Mouse (Mus musculus) MEL (cell line): ENCODE data around the gene Epb41l1. TPM values are rescaled to one million over a fixed set of nuclear protein-coding genes. Genes with fewer than 3 reads are reported as not detected.

Experiments
- DNase-seq: peaks from one replicate; pipeline ENCODE4 v3.0.0; 2011; ENCODE audit warnings: low read depth, low spot score
- H3K27ac ChIP-seq: 2 replicates; pipeline ENCODE4 v1.5.1; 2012; ENCODE audit warnings: low read depth, mild to moderate bottlenecking, control low read depth, low read length, moderate library complexity; ENCODE audit not compliant: control insufficient read depth
- H3K27me3 ChIP-seq, 2 experiments: fragments of 150-350 bp in 1 of 2; sonication (generic) in 1 of 2; 2 replicates each; pipeline ENCODE4 v1.6.1; 2012; ENCODE audit warnings: low read length in 2 of 2, mild to moderate bottlenecking in 2 of 2, improper control_type of control experiment in 1 of 2, moderate library complexity in 1 of 2; ENCODE audit not compliant: insufficient read depth in 2 of 2, control insufficient read depth in 1 of 2
- H3K36me3 ChIP-seq, 2 experiments: 2 replicates each; pipeline ENCODE4 v1.6.1; 2012 to 2014; ENCODE audit warnings: low read length in 2 of 2, improper control_type of control experiment in 1 of 2, inconsistent platforms in 1 of 2, mild to moderate bottlenecking in 1 of 2; ENCODE audit not compliant: insufficient read depth in 2 of 2, control insufficient read depth in 1 of 2
- H3K4me1 ChIP-seq, 2 experiments: fragments of 150-350 bp in 1 of 2; sonication (generic) in 1 of 2; 2 replicates each; pipeline ENCODE4 v1.6.1; 2012; ENCODE audit warnings: low read length in 2 of 2, improper control_type of control experiment in 1 of 2, mild to moderate bottlenecking in 1 of 2; ENCODE audit not compliant: insufficient read depth in 2 of 2, control insufficient read depth in 1 of 2
- H3K4me3 ChIP-seq, 2 experiments: fragments of 150-350 bp in 1 of 2; sonication (generic) in 1 of 2; 2 replicates each; pipeline ENCODE4 v1.5.1; 2012; ENCODE audit warnings: low read depth in 2 of 2, low read length in 2 of 2, mild to moderate bottlenecking in 2 of 2, moderate library complexity in 2 of 2, control low read depth in 1 of 2, improper control_type of control experiment in 1 of 2; ENCODE audit not compliant: control insufficient read depth in 1 of 2, insufficient read depth in 1 of 2
- H3K79me2 ChIP-seq: 2 replicates; pipeline ENCODE4 v1.6.1; 2012; ENCODE audit warnings: mild to moderate bottlenecking, low read length, moderate library complexity; ENCODE audit not compliant: control insufficient read depth, poor library complexity, insufficient read depth
- H3K9ac ChIP-seq: 2 replicates; pipeline ENCODE4 v1.6.1; 2012; ENCODE audit warnings: low read depth, mild to moderate bottlenecking, control low read depth, low read length, moderate library complexity; ENCODE audit not compliant: control insufficient read depth, poor library complexity, severe bottlenecking
- H3K9me3 ChIP-seq: fragments of 150-350 bp; sonication (generic); replicated peaks from 2 replicates; pipeline ENCODE4 v1.6.1; 2012; ENCODE audit warnings: mild to moderate bottlenecking, low read length, improper control_type of control experiment, moderate library complexity; ENCODE audit not compliant: insufficient read depth
- CHD2 ChIP-seq: IDR thresholded peaks from 2 replicates; pipeline ENCODE4 v1.6.1; 2011; ENCODE audit warnings: low read length, improper control_type of control experiment
- E2F4 ChIP-seq: IDR thresholded peaks from 2 replicates; pipeline ENCODE4 v1.6.1; 2011; ENCODE audit warnings: low read depth, low read length, improper control_type of control experiment, borderline replicate concordance
- ELF1 ChIP-seq: IDR thresholded peaks from 2 replicates; pipeline ENCODE4 v1.6.1; 2014; ENCODE audit warnings: low read depth, mild to moderate bottlenecking, inconsistent platforms, low read length, improper control_type of control experiment, moderate library complexity
- EP300 ChIP-seq, 2 experiments: IDR thresholded peaks; 2 replicates each; pipeline ENCODE4 v1.6.1; 2011; ENCODE audit warnings: improper control_type of control experiment in 2 of 2, low read length in 2 of 2, low read depth in 1 of 2, mild to moderate bottlenecking in 1 of 2
- GABPA ChIP-seq: IDR thresholded peaks from 2 replicates; pipeline ENCODE4 v1.6.1; 2012; ENCODE audit warnings: low read depth, mild to moderate bottlenecking, inconsistent platforms, low read length, improper control_type of control experiment, moderate library complexity
- MAX ChIP-seq: IDR thresholded peaks from 2 replicates; pipeline ENCODE4 v1.6.1; 2011; ENCODE audit warnings: low read length, improper control_type of control experiment
- MXI1 ChIP-seq: IDR thresholded peaks from 2 replicates; pipeline ENCODE4 v1.6.1; 2011; ENCODE audit warnings: mild to moderate bottlenecking, low read depth, low read length, improper control_type of control experiment
- MYC ChIP-seq: IDR thresholded peaks from 2 replicates; pipeline ENCODE4 v1.6.1; 2011; ENCODE audit warnings: low read depth, mild to moderate bottlenecking, low read length, improper control_type of control experiment, moderate library complexity
- POLR2A ChIP-seq, 2 experiments: IDR thresholded peaks; 2 replicates each; pipeline ENCODE4 v1.6.1; 2011 to 2012; ENCODE audit warnings: low read length in 2 of 2, mild to moderate bottlenecking in 2 of 2, control low read depth in 1 of 2, improper control_type of control experiment in 1 of 2, low read depth in 1 of 2, moderate library complexity in 1 of 2; ENCODE audit not compliant: control insufficient read depth in 1 of 2, insufficient read depth in 1 of 2, poor library complexity in 1 of 2
- POLR2AphosphoS2 ChIP-seq: IDR thresholded peaks from 2 replicates; pipeline ENCODE4 v1.6.1; 2011; ENCODE audit warnings: low read length, improper control_type of control experiment
- RAD21 ChIP-seq: IDR thresholded peaks from 2 replicates; pipeline ENCODE4 v1.6.1; 2011; ENCODE audit warnings: mild to moderate bottlenecking, low read depth, low read length, improper control_type of control experiment
- RCOR1 ChIP-seq: IDR thresholded peaks from 2 replicates; pipeline ENCODE4 v1.6.1; 2012; ENCODE audit warnings: low read depth, mild to moderate bottlenecking, inconsistent platforms, low read length, improper control_type of control experiment
- SIN3A ChIP-seq: IDR thresholded peaks from 2 replicates; pipeline ENCODE4 v1.6.1; 2012; ENCODE audit warnings: low read length, improper control_type of control experiment, inconsistent platforms
- SMC3 ChIP-seq: IDR thresholded peaks from 2 replicates; pipeline ENCODE4 v1.6.1; 2011; ENCODE audit warnings: low read depth, low read length, improper control_type of control experiment
- USF2 ChIP-seq, 2 experiments: IDR thresholded peaks; 2 replicates each; pipeline ENCODE4 v1.6.1; 2011 to 2012; ENCODE audit warnings: improper control_type of control experiment in 2 of 2, low read length in 2 of 2, borderline replicate concordance in 1 of 2, inconsistent platforms in 1 of 2, low read depth in 1 of 2, mild to moderate bottlenecking in 1 of 2; ENCODE audit not compliant: insufficient read depth in 1 of 2
- ZC3H11A ChIP-seq: IDR thresholded peaks from 2 replicates; pipeline ENCODE4 v1.6.1; 2012; ENCODE audit warnings: low read depth, mild to moderate bottlenecking, inconsistent platforms, low read length, improper control_type of control experiment
- polyA plus RNA-seq, 2 experiments: library from polyadenylated mRNA; stranded (reverse) in 1 of 2; unstranded in 1 of 2; fragments of >175 nt in 1 of 2; fragments of >200 nt in 1 of 2; gene quantifications; 2 replicates each; pipeline versions ENCODE4 v1.2.1 to v1.2.4; 2012; ENCODE audit warnings: low replicate concordance in 2 of 2, low read depth in 1 of 2; ENCODE audit not compliant: insufficient read length in 2 of 2, insufficient read depth in 1 of 2, missing spikeins in 1 of 2
- total RNA-seq: library from RNA; depleted of rRNA; stranded (reverse); fragments of 300-350 nt; gene quantifications from 2 replicates; pipeline ENCODE4 v1.2.3, GENCODE M21; 2012

Epb41l1 gene
- total and polyA plus RNA-seq, 3 experiments: 1.5 to 7.3 TPM; not detected in 1

- no peak overlapping the region for H3K4me3 ChIP-seq
- no peaks in the 10 kb centered on the region for H3K4me1 ChIP-seq
- DNase-seq: peak; percentile 79
- H3K9ac ChIP-seq: no peak overlapping the region
- no peaks in the 10 kb centered on the region for H3K36me3 ChIP-seq
- H3K79me2 ChIP-seq: no peaks in the 10 kb centered on the region
- no peak overlapping the region for H3K27ac ChIP-seq
- H3K27me3 ChIP-seq: peaks cover 0 to under 1% of the 10 kb centered on the region in 2 experiments; a peak in 1 of 4 replicates
- TF ChIP-seq SMC3 (no peak), RCOR1 (no peak), MXI1 (no peak), POLR2A (IDR thresholded peaks at IDR 0.05; ENCODE audit: control insufficient read depth in 1 of 2, insufficient read depth in 1 of 2, low read depth in 1 of 2, low read length in 2 of 2, poor library complexity in 1 of 2) (no peak), MYC (no peak), RAD21 (no peak)
- H3K9me3 ChIP-seq: no peaks in the 10 kb centered on the region
These were observed 19.4 kb upstream of the Epb41l1 start for GRCm38 (mm10) chr2:156401331-156401730.

- H3K36me3 ChIP-seq: no peaks in the 10 kb centered on the region
- H3K4me1 ChIP-seq: no peaks in the 10 kb centered on the region
- H3K9ac ChIP-seq: no peak overlapping the region
- H3K79me2 ChIP-seq: no peaks in the 10 kb centered on the region
- H3K27me3 ChIP-seq: peaks cover 0 to 1% of the 10 kb centered on the region in 2 experiments; a peak in 1 of 4 replicates
- no peaks in the 10 kb centered on the region for H3K9me3 ChIP-seq
- H3K4me3 ChIP-seq: no peak overlapping the region
- no peak for TF ChIP-seq ZC3H11A
- TF ChIP-seq MAX: no peak
- TF ChIP-seq CHD2: no peak
- TF ChIP-seq SIN3A: no peak
- TF ChIP-seq, all 39 proteins: peak for 0
- no peak for DNase-seq
- H3K27ac ChIP-seq: no peak overlapping the region
These were observed 18.7 kb upstream of the Epb41l1 start for GRCm38 (mm10) chr2:156402036-156402435.

- Histone ChIP-seq H3K9me3 (no peaks in the 10 kb centered on the region), H3K36me3 (no peaks in the 10 kb centered on the region), H3K79me2 (no peaks in the 10 kb centered on the region), H3K9ac (no peak overlapping the region), H3K27ac (no peak overlapping the region), H3K27me3 (peaks cover 0 to 3% of the 10 kb centered on the region in 2 experiments; a peak in 2 of 4 replicates), H3K4me3 (no peak overlapping the region), H3K4me1 (no peaks in the 10 kb centered on the region)
- no peak for DNase-seq
- TF ChIP-seq E2F4 (no peak), ELF1 (no peak), USF2 (IDR thresholded peaks at IDR 0.05; ENCODE audit: borderline replicate concordance in 1 of 2, insufficient read depth in 1 of 2, low read depth in 1 of 2, low read length in 2 of 2) (no peak), POLR2A (IDR thresholded peaks at IDR 0.05; ENCODE audit: control insufficient read depth in 1 of 2, insufficient read depth in 1 of 2, low read depth in 1 of 2, low read length in 2 of 2, poor library complexity in 1 of 2) (no peak), EP300 (IDR thresholded peaks at IDR 0.05; ENCODE audit: low read depth in 1 of 2, low read length in 2 of 2) (no peak), ZC3H11A (no peak), POLR2AphosphoS2 (no peak), GABPA (no peak), RCOR1 (no peak)
These were observed 13.7 kb upstream of the Epb41l1 start for GRCm38 (mm10) chr2:156406987-156407386.
